Mouse (Mus musculus): Measurements from ENCODE around the gene Acox2.

- no peak for TF ChIP-seq GATA1 (IDR thresholded peaks at IDR 0.05; ENCODE audit: low read length)
- TF ChIP-seq TAL1 (IDR thresholded peaks at IDR 0.05; ENCODE audit: low read length) = no peak
Observed at GRCm38 (mm10) chr14:8192727-8193126, 66.4 kb downstream of the Acox2 start.
